Mouse (Mus musculus): ENCODE results near the gene Dok3. TPM values are rescaled to one million over a fixed set of nuclear protein-coding genes. Genes with fewer than 3 reads are reported as not detected.

The Dok3 gene
- polyA plus RNA-seq, 1 experiment, result 98.6 TPM

- H3K4me1 ChIP-seq, result peaks cover 38% of the 10 kb centered on the region
- H3K9me3 ChIP-seq, result no peaks in the 10 kb centered on the region
- TF ChIP-seq GATA1 (IDR thresholded peaks at IDR 0.05; ENCODE audit: borderline replicate concordance, low read length) (no peak), FLI1 (IDR thresholded peaks at IDR 0.05; ENCODE audit: low read length) (no peak)
- H3K27me3 ChIP-seq (replicated peaks), result peaks cover 21% of the 10 kb centered on the region
- H3K36me3 ChIP-seq (replicated peaks; ENCODE audit: low read length), result peaks cover 60% of the 10 kb centered on the region
- H3K4me3 ChIP-seq (replicated peaks), result no peak overlapping the region
These were observed 32.4 kb downstream of the Dok3 start for GRCm38 (mm10) chr13:55496661-55497060.

GRCm38 (mm10) chr13:55495702-55496101, 33.4 kb downstream of the Dok3 start:
- H3K36me3 ChIP-seq (replicated peaks; ENCODE audit: low read length), result peaks cover 50% of the 10 kb centered on the region
- H3K27me3 ChIP-seq (replicated peaks), result peaks cover 27% of the 10 kb centered on the region
- TF ChIP-seq FLI1 (IDR thresholded peaks at IDR 0.05; ENCODE audit: low read length) (no peak), GATA1 (IDR thresholded peaks at IDR 0.05; ENCODE audit: borderline replicate concordance, low read length) (no peak)
- H3K9me3 ChIP-seq, result no peaks in the 10 kb centered on the region
- H3K4me1 ChIP-seq, result peaks cover 37% of the 10 kb centered on the region
- no peak overlapping the region for H3K4me3 ChIP-seq (replicated peaks)

DNA sequence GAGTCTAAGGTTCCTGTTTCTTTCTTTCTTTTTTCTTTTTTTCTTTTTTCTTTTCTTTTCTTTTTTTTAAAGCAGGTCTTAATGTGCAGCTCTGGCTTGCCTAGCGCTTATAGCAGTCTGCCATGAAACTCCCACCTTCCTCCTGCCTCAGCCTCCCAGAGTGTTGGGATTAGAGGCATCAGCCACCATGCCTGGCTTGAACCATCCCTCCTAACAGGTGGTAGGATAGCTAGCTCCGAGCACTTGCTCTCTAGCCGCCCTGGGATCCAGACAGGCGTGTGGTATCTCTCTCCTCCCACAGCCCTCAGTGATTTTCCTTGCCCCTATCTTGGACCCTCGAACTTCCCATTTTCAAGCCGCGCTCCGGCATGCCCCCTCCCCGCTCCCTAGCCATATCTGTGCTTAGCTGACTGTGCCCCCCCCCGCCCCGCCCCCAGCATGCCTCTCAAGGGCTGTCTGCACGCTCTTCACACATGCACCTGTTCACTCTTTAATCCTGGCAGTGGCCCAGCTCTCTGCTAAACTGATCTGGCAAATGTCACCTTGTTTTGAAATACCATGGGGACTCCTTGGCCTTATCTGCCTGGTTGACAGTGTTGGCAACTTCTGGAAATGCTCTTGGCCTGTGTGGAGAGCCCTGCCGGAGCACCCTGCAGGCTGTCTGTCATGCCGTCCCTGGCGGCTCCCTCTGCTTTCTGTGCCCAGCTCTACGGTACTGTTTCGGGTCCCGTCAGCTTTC, 34.0 kb downstream of the Dok3 start:
- TF ChIP-seq GATA1 (IDR thresholded peaks at IDR 0.05; ENCODE audit: borderline replicate concordance, low read length), result no peak
- no peak for TF ChIP-seq FLI1 (IDR thresholded peaks at IDR 0.05; ENCODE audit: low read length)
- Histone ChIP-seq H3K36me3 (replicated peaks; ENCODE audit: low read length) (peaks cover 44% of the 10 kb centered on the region), H3K9me3 (no peaks in the 10 kb centered on the region), H3K4me3 (replicated peaks) (no peak overlapping the region), H3K4me1 (peaks cover 33% of the 10 kb centered on the region), H3K27me3 (replicated peaks) (peaks cover 27% of the 10 kb centered on the region)

GRCm38 (mm10) chr13:55494257-55494656, 34.8 kb downstream of the Dok3 start:
- no peak for TF ChIP-seq FLI1 (IDR thresholded peaks at IDR 0.05; ENCODE audit: low read length)
- TF ChIP-seq GATA1 (IDR thresholded peaks at IDR 0.05; ENCODE audit: borderline replicate concordance, low read length), result no peak
- Histone ChIP-seq H3K27me3 (replicated peaks) (peaks cover 32% of the 10 kb centered on the region), H3K9me3 (peaks cover 5% of the 10 kb centered on the region), H3K36me3 (replicated peaks; ENCODE audit: low read length) (peaks cover 36% of the 10 kb centered on the region), H3K4me3 (replicated peaks) (no peak overlapping the region), H3K4me1 (peaks cover 33% of the 10 kb centered on the region)

DNA sequence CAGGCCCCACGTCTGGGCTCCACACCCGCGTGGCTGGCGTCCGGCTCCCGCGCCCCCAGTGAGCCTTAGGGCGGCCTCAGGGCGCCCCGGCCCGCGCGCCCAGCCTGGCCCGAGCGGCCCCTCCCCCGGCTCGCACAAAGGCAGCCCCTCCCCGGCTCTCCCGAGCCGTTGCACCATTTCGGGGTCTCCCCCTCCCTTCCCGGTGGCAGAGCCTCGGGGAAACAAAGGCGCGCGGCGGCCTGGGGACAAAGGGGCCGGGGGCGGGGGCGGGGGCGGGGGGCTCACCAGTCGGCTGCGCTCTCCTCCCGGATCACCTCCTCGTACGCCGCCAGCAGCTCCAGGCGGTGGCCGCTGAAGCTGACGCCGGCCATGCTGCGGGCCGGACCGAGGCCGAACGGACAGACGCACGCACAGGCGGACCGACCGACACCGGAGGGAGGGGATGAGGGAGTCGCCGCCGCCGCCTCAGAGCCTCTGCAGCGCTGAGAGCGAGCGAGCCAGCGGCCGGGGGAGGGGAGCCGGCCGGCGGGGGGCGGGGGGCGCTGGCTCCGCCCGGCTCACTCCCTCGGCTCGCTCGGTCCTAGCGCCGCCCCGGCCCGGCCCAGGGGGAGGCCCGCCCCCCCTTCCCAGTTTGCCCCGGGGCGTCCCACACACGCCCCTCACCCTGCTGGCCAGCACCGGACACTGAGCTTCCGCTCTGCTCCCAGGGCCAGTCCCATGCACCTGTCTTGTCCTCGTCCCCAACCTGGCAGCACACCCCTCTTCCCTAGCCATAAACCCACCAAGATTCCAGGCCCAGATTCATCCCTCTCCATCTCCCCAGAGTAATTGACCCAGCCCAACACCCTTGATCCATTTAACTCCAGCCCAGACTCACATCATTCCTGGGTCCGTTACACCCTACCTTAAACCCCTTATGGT, 41.3 kb downstream of the Dok3 start, which contains the start of gene Dbn1:
Dbn1 (minus strand) TSS at position 534 of the 921 bp plus-strand sequence.
- Histone ChIP-seq H3K9me3 (peaks cover 8% of the 10 kb centered on the region), H3K4me3 (replicated peaks) (peak within 1 kb of the TSS; percentile 91), H3K27me3 (replicated peaks) (peaks cover 86% of the 10 kb centered on the region), H3K36me3 (replicated peaks; ENCODE audit: low read length) (no peaks in the 10 kb centered on the region), H3K4me1 (peaks cover 45% of the 10 kb centered on the region)
- no peak for TF ChIP-seq FLI1 (IDR thresholded peaks at IDR 0.05; ENCODE audit: low read length)
- TF ChIP-seq GATA1 (IDR thresholded peaks at IDR 0.05; ENCODE audit: borderline replicate concordance, low read length), result no peak

- Histone ChIP-seq H3K4me3 (replicated peaks) (peak overlapping the region; percentile 91), H3K4me1 (peaks cover 45% of the 10 kb centered on the region), H3K27me3 (replicated peaks) (peaks cover 86% of the 10 kb centered on the region), H3K36me3 (replicated peaks; ENCODE audit: low read length) (no peaks in the 10 kb centered on the region), H3K9me3 (peaks cover 8% of the 10 kb centered on the region)
- no peak for TF ChIP-seq FLI1 (IDR thresholded peaks at IDR 0.05; ENCODE audit: low read length)
- TF ChIP-seq GATA1 (IDR thresholded peaks at IDR 0.05; ENCODE audit: borderline replicate concordance, low read length), result no peak
These were observed 42.0 kb downstream of the Dok3 start for GRCm38 (mm10) chr13:55486916-55487577.

DNA sequence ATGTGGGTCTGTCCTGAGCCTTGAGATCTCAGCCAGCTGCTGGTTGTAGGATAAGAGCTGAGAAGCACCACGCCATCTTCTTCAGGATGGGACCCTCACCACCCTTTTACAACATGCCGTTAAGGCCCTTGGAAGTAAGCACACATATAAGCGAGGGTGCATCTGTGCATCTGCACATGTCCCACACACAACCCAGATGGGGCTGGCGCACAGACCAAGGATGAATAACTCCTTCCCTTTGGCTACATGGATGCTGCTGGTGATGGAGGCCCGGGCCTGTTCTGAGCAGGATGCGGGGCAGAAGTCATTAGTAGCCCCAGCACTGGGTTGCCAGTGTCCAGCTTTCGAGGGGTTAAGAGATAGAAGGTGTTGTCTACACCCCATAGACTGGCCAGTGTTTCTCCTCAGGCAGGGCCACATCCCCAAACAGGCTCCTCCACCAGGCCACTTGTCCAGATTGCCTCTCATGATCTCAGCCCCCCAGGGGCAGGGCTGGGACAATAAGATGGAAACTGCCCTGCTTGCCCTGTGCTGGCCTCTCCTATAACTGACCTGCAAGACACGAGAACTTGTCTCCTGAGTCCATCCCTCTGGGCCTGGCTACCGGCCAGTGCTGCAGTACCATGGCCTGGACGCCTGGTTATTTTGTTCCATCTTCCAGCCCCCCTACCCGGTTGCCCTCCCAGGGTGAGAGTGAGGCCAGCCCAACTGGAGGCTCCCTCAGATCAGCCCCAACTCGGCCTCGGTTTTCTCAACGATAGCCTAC, 42.9 kb downstream of the Dok3 start:
- Histone ChIP-seq H3K27me3 (replicated peaks) (peaks cover 87% of the 10 kb centered on the region), H3K4me3 (replicated peaks) (no peak overlapping the region), H3K4me1 (peaks cover 45% of the 10 kb centered on the region), H3K9me3 (peaks cover 8% of the 10 kb centered on the region), H3K36me3 (replicated peaks; ENCODE audit: low read length) (no peaks in the 10 kb centered on the region)
- TF ChIP-seq GATA1 (IDR thresholded peaks at IDR 0.05; ENCODE audit: borderline replicate concordance, low read length) (no peak), FLI1 (IDR thresholded peaks at IDR 0.05; ENCODE audit: low read length) (no peak)

DNA sequence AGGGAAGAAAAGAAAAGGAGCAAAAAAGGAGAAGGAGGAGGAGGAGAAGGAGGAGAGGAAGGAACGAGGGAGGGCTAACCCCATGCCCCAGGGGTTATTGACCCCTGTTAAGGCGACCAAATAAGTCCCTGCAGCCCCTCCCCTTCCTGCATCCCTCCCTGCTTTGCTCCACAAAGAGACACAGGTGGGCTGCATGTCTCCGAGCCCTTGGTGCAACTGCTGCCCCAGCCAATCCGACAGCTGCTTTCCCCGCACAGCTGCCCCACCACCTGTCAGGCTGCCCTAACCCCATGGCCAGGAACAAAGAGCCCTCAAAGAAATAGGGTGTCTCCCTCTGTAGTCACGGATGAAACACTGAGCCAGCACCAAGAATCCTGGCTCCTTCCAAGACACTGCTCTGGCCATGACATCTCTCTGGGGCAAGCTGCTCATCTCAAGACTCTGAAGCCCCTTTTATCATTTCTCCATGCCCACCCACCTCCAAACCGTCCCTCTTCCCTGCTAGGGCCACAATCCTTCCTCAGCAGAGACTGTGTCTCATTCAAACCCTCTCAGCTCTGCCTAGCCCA, 44.5 kb downstream of the Dok3 start:
- Histone ChIP-seq H3K36me3 (replicated peaks; ENCODE audit: low read length) (no peaks in the 10 kb centered on the region), H3K4me3 (replicated peaks) (no peak overlapping the region), H3K4me1 (peaks cover 50% of the 10 kb centered on the region), H3K27me3 (replicated peaks) (peaks cover 96% of the 10 kb centered on the region), H3K9me3 (peaks cover 11% of the 10 kb centered on the region)
- TF ChIP-seq GATA1 (IDR thresholded peaks at IDR 0.05; ENCODE audit: borderline replicate concordance, low read length), result no peak
- TF ChIP-seq FLI1 (IDR thresholded peaks at IDR 0.05; ENCODE audit: low read length), result no peak

Measured in megakaryocyte, embryonic 14.5 days (primary cell).